Mouse (Mus musculus): Measurements from ENCODE around the gene Birc3. TPM values are rescaled to one million over a fixed set of nuclear protein-coding genes. Genes with fewer than 3 reads are reported as not detected.

Gene Birc3
- polyA plus RNA-seq, 1 experiment = 9.2 TPM

- H3K27ac ChIP-seq (ENCODE audit: insufficient read depth, low read depth, low read length) = no peak overlapping the region
- no peak for TF ChIP-seq CTCF (conservative IDR thresholded peaks at IDR 0.05; ENCODE audit: insufficient read depth, insufficient read length, low read depth, low read length)
- H3K4me1 ChIP-seq (ENCODE audit: control insufficient read depth, insufficient read depth, low read length) = peaks cover under 1% of the 10 kb centered on the region; the same call in 1 of the 2 replicates
- 81% methylated on average over 1 of the region's 1 CpGs for WGBS
- H3K4me3 ChIP-seq (ENCODE audit: insufficient read depth, low read depth, low read length) = no peak overlapping the region
- peaks cover 1% of the 10 kb centered on the region; the same call in 1 of the 2 replicates for H3K36me3 ChIP-seq (ENCODE audit: control insufficient read depth, insufficient read depth, low read length)
- no peaks in the 10 kb centered on the region for H3K27me3 ChIP-seq (replicated peaks; ENCODE audit: control insufficient read depth, insufficient read depth, low read length)
- DNase-seq = no peak
Observed at GRCm38 (mm10) chr9:7835302-7835701, 37.7 kb downstream of the Birc3 start.

- Histone ChIP-seq H3K4me3 (ENCODE audit: insufficient read depth, low read depth, low read length) (no peak overlapping the region), H3K27me3 (replicated peaks; ENCODE audit: control insufficient read depth, insufficient read depth, low read length) (no peaks in the 10 kb centered on the region), H3K4me1 (ENCODE audit: control insufficient read depth, insufficient read depth, low read length) (peaks cover 9% of the 10 kb centered on the region), H3K27ac (ENCODE audit: insufficient read depth, low read depth, low read length) (no peak overlapping the region), H3K36me3 (ENCODE audit: control insufficient read depth, insufficient read depth, low read length) (peaks cover 1% of the 10 kb centered on the region; the same call in 1 of the 2 replicates)
- WGBS = 76% methylated on average over 6 of the region's 6 CpGs
- TF ChIP-seq CTCF (conservative IDR thresholded peaks at IDR 0.05; ENCODE audit: insufficient read depth, insufficient read length, low read depth, low read length) (no peak), POLR2A (IDR thresholded peaks at IDR 0.05; ENCODE audit: low read depth, low read length) (no peak)
- DNase-seq = no peak
Observed at GRCm38 (mm10) chr9:7833421-7833820, 39.6 kb downstream of the Birc3 start.

- Histone ChIP-seq H3K27ac (ENCODE audit: insufficient read depth, low read depth, low read length) (peak overlapping the region; percentile 19; the same call in 1 of the 2 replicates), H3K27me3 (replicated peaks; ENCODE audit: control insufficient read depth, insufficient read depth, low read length) (no peaks in the 10 kb centered on the region)
- TF ChIP-seq POLR2A (IDR thresholded peaks at IDR 0.05; ENCODE audit: low read depth, low read length) (no peak), CTCF (conservative IDR thresholded peaks at IDR 0.05; ENCODE audit: insufficient read depth, insufficient read length, low read depth, low read length) (no peak)
Observed at GRCm38 (mm10) chr9:7829531-7830528, 43.2 kb downstream of the Birc3 start.

GRCm38 (mm10) chr9:7828706-7829105 is 44.3 kb downstream of the Birc3 start:
- WGBS = 69% methylated on average over 4 of the region's 4 CpGs
- Histone ChIP-seq H3K36me3 (ENCODE audit: control insufficient read depth, insufficient read depth, low read length) (peaks cover 1% of the 10 kb centered on the region; the same call in 1 of the 2 replicates), H3K27ac (ENCODE audit: insufficient read depth, low read depth, low read length) (no peak overlapping the region), H3K4me3 (ENCODE audit: insufficient read depth, low read depth, low read length) (no peak overlapping the region), H3K4me1 (ENCODE audit: control insufficient read depth, insufficient read depth, low read length) (peaks cover 16% of the 10 kb centered on the region), H3K27me3 (replicated peaks; ENCODE audit: control insufficient read depth, insufficient read depth, low read length) (no peaks in the 10 kb centered on the region)
- peak; percentile 34 for DNase-seq
- TF ChIP-seq CTCF (conservative IDR thresholded peaks at IDR 0.05; ENCODE audit: insufficient read depth, insufficient read length, low read depth, low read length) (no peak), POLR2A (IDR thresholded peaks at IDR 0.05; ENCODE audit: low read depth, low read length) (no peak)

More at GRCm38 (mm10) chr9:7829531-7830528, 43.2 kb downstream of the Birc3 start:
- Histone ChIP-seq H3K4me3 (ENCODE audit: insufficient read depth, low read depth, low read length) (no peak overlapping the region), H3K36me3 (ENCODE audit: control insufficient read depth, insufficient read depth, low read length) (peaks cover 1% of the 10 kb centered on the region), H3K4me1 (ENCODE audit: control insufficient read depth, insufficient read depth, low read length) (peaks cover 16% of the 10 kb centered on the region)
- DNase-seq = no peak
- WGBS = 75% methylated on average over 9 of the region's 9 CpGs

- no peaks in the 10 kb centered on the region for H3K27me3 ChIP-seq (replicated peaks; ENCODE audit: control insufficient read depth, insufficient read depth, low read length)
- H3K4me1 ChIP-seq (ENCODE audit: control insufficient read depth, insufficient read depth, low read length) = peaks cover 12% of the 10 kb centered on the region
- no peak overlapping the region for H3K4me3 ChIP-seq (ENCODE audit: insufficient read depth, low read depth, low read length)
- no peak overlapping the region for H3K27ac ChIP-seq (ENCODE audit: insufficient read depth, low read depth, low read length)
- no peak for DNase-seq
- peaks cover 3% of the 10 kb centered on the region for H3K36me3 ChIP-seq (ENCODE audit: control insufficient read depth, insufficient read depth, low read length)
- TF ChIP-seq CTCF (conservative IDR thresholded peaks at IDR 0.05; ENCODE audit: insufficient read depth, insufficient read length, low read depth, low read length) = no peak
- TF ChIP-seq POLR2A (IDR thresholded peaks at IDR 0.05; ENCODE audit: low read depth, low read length) = no peak
- 85% methylated on average over 5 of the region's 5 CpGs for WGBS
Observed at GRCm38 (mm10) chr9:7824916-7825315, 48.1 kb downstream of the Birc3 start.

- H3K4me3 ChIP-seq (ENCODE audit: insufficient read depth, low read depth, low read length) = no peak overlapping the region
- no peaks in the 10 kb centered on the region for H3K27me3 ChIP-seq (replicated peaks; ENCODE audit: control insufficient read depth, insufficient read depth, low read length)
- H3K4me1 ChIP-seq (ENCODE audit: control insufficient read depth, insufficient read depth, low read length) = peaks cover 5% of the 10 kb centered on the region; the same call in 1 of the 2 replicates
- H3K36me3 ChIP-seq (ENCODE audit: control insufficient read depth, insufficient read depth, low read length) = peaks cover 5% of the 10 kb centered on the region
- DNase-seq = peak; percentile 25
- H3K27ac ChIP-seq (ENCODE audit: insufficient read depth, low read depth, low read length) = no peak overlapping the region
- 63% methylated on average over 3 of the region's 3 CpGs for WGBS
- no peak for TF ChIP-seq CTCF (conservative IDR thresholded peaks at IDR 0.05; ENCODE audit: insufficient read depth, insufficient read length, low read depth, low read length)
- no peak for TF ChIP-seq POLR2A (IDR thresholded peaks at IDR 0.05; ENCODE audit: low read depth, low read length)
Observed at GRCm38 (mm10) chr9:7822758-7823157, 50.2 kb downstream of the Birc3 start.

GRCm38 (mm10) chr9:7805101-7805506 is 67.9 kb downstream of the Birc3 start:
- WGBS = 73% methylated on average over 5 of the region's 5 CpGs
- no peaks in the 10 kb centered on the region for H3K36me3 ChIP-seq (ENCODE audit: control insufficient read depth, insufficient read depth, low read length)
- H3K4me1 ChIP-seq (ENCODE audit: control insufficient read depth, insufficient read depth, low read length) = no peaks in the 10 kb centered on the region
- H3K27me3 ChIP-seq (replicated peaks; ENCODE audit: control insufficient read depth, insufficient read depth, low read length) = no peaks in the 10 kb centered on the region
- H3K27ac ChIP-seq (ENCODE audit: insufficient read depth, low read depth, low read length) = no peak overlapping the region
- H3K4me3 ChIP-seq (ENCODE audit: insufficient read depth, low read depth, low read length) = no peak overlapping the region
- DNase-seq = no peak
- TF ChIP-seq CTCF (conservative IDR thresholded peaks at IDR 0.05; ENCODE audit: insufficient read depth, insufficient read length, low read depth, low read length) = no peak
- TF ChIP-seq POLR2A (IDR thresholded peaks at IDR 0.05; ENCODE audit: low read depth, low read length) = no peak

Other genes with a start within 250 kb of the Birc3 start
- not detected in 2 replicates for gene Mmp20, start 245.0 kb downstream of the Birc3 start, polyA plus RNA-seq (2012; rRNA removed)
- gene Mmp7, start 181.1 kb downstream of the Birc3 start, polyA plus RNA-seq (2012; rRNA removed) = not detected in 2 replicates
- gene Tmem123, start 109.1 kb downstream of the Birc3 start, polyA plus RNA-seq (2012; rRNA removed) = 40.8 and 43.7 TPM in 2 replicates
- gene Birc2, start 36.1 kb downstream of the Birc3 start, polyA plus RNA-seq (2012; rRNA removed) = 12.2 and 12.7 TPM in 2 replicates
- 39.0 and 40.9 TPM in 2 replicates for gene Yap1, start 131.4 kb upstream of the Birc3 start, polyA plus RNA-seq (2012; rRNA removed)
- gene Cfap300, start 169.6 kb upstream of the Birc3 start, polyA plus RNA-seq (2012; rRNA removed) = 3.8 and 4.5 TPM in 2 replicates